Mouse (Mus musculus) embryonic fibroblast, embryonic 13.5 days (primary cell): Measurements from ENCODE around the gene Tysnd1. TPM values are rescaled to one million over a fixed set of nuclear protein-coding genes. Genes with fewer than 3 reads are reported as not detected.

Experiments
- H3K27ac ChIP-seq: 2 replicates; pipeline ENCODE4 v1.5.1; 2012; ENCODE audit warnings: low read length, control low read depth, inconsistent platforms; ENCODE audit not compliant: insufficient read depth
- H3K4me1 ChIP-seq: 2 replicates; pipeline ENCODE4 v1.6.1; 2011; ENCODE audit warnings: low read length; ENCODE audit not compliant: control insufficient read depth, insufficient read depth
- H3K4me3 ChIP-seq: 2 replicates; pipeline ENCODE4 v1.5.1; 2011; ENCODE audit warnings: mild to moderate bottlenecking, control low read depth, low read length; ENCODE audit not compliant: insufficient read depth
- CTCF ChIP-seq: IDR thresholded peaks from 2 replicates; pipeline ENCODE4 v1.5.1; 2011; ENCODE audit warnings: mild to moderate bottlenecking, control low read depth, low read length, moderate library complexity, borderline replicate concordance; ENCODE audit not compliant: insufficient read depth
- POLR2A ChIP-seq: IDR thresholded peaks from 2 replicates; pipeline ENCODE4 v1.6.1; 2011; ENCODE audit warnings: low read depth, mild to moderate bottlenecking, control low read depth, low read length, moderate library complexity
- polyA plus RNA-seq: library from polyadenylated mRNA; stranded (reverse); fragments of >200 nt; gene quantifications from 2 replicates; pipeline ENCODE4 v1.2.4, GENCODE M21; 2011; ENCODE audit warnings: low read depth; ENCODE audit not compliant: missing spikeins, insufficient read length

Tysnd1 gene
- polyA plus RNA-seq, 1 experiment: 14.5 TPM

GRCm38 (mm10) chr10:61714146-61714545 lies 18.8 kb downstream of the Tysnd1 start:
- no peak overlapping the region for H3K27ac ChIP-seq
- no peaks in the 10 kb centered on the region for H3K4me1 ChIP-seq
- H3K4me3 ChIP-seq: no peak overlapping the region
- TF ChIP-seq POLR2A: no peak
- no peak for TF ChIP-seq CTCF

- Histone ChIP-seq H3K27ac (no peak within 1 kb of the TSS), H3K4me1 (no peaks in the 10 kb centered on the region), H3K4me3 (peak within 1 kb of the TSS; percentile 90)
- TF ChIP-seq CTCF (no peak), POLR2A (peak; percentile 63)
These were observed 19.6 kb downstream of the Tysnd1 start, which contains the start of gene Aifm2 for GRCm38 (mm10) chr10:61714771-61715461. Aifm2 (plus strand) TSS chr10:61715263.

- H3K27ac ChIP-seq: no peak overlapping the region
- H3K4me1 ChIP-seq: no peaks in the 10 kb centered on the region
- peak overlapping the region; percentile 90 for H3K4me3 ChIP-seq
- TF ChIP-seq POLR2A (no peak), CTCF (no peak)
These were observed 20.1 kb downstream of the Tysnd1 start for GRCm38 (mm10) chr10:61715462-61715837.

GRCm38 (mm10) chr10:61715996-61716864 lies 20.9 kb downstream of the Tysnd1 start:
- Histone ChIP-seq H3K4me3 (0 out of 2 replicates have a peak overlapping the region, but pooled peaks have one; percentile 90), H3K27ac (no peak overlapping the region), H3K4me1 (no peaks in the 10 kb centered on the region)
- TF ChIP-seq CTCF (no peak), POLR2A (no peak)

GRCm38 (mm10) chr10:61717406-61718296 lies 22.3 kb downstream of the Tysnd1 start:
- Histone ChIP-seq H3K4me3 (no peak overlapping the region), H3K4me1 (no peaks in the 10 kb centered on the region), H3K27ac (no peak overlapping the region)
- TF ChIP-seq CTCF: no peak
- no peak for TF ChIP-seq POLR2A

- no peak overlapping the region for H3K4me3 ChIP-seq
- TF ChIP-seq POLR2A: no peak
- no peak for TF ChIP-seq CTCF
- no peak overlapping the region for H3K27ac ChIP-seq
- H3K4me1 ChIP-seq: no peaks in the 10 kb centered on the region
These were observed 25.0 kb downstream of the Tysnd1 start for GRCm38 (mm10) chr10:61720331-61720730.

GRCm38 (mm10) chr10:61722215-61722614 lies 26.9 kb downstream of the Tysnd1 start:
- H3K4me1 ChIP-seq: no peaks in the 10 kb centered on the region
- TF ChIP-seq POLR2A: no peak
- TF ChIP-seq CTCF: no peak
- H3K4me3 ChIP-seq: no peak overlapping the region

GRCm38 (mm10) chr10:61723271-61723670 lies 28.0 kb downstream of the Tysnd1 start:
- no peak overlapping the region for H3K27ac ChIP-seq
- TF ChIP-seq POLR2A (no peak), CTCF (no peak)
- no peaks in the 10 kb centered on the region for H3K4me1 ChIP-seq
- no peak overlapping the region for H3K4me3 ChIP-seq

More at GRCm38 (mm10) chr10:61722215-61722614, 26.9 kb downstream of the Tysnd1 start:
- no peak overlapping the region for H3K27ac ChIP-seq

- H3K4me3 ChIP-seq: no peak overlapping the region
- TF ChIP-seq POLR2A: no peak
- TF ChIP-seq CTCF: no peak
- no peaks in the 10 kb centered on the region for H3K4me1 ChIP-seq
- no peak overlapping the region for H3K27ac ChIP-seq
These were observed 33.9 kb downstream of the Tysnd1 start for GRCm38 (mm10) chr10:61729181-61729580.
